Mouse (Mus musculus): ENCODE results near the gene Srpx2. TPM values are rescaled to one million over a fixed set of nuclear protein-coding genes. Genes with fewer than 3 reads are reported as not detected.

The Srpx2 gene
- total RNA-seq (2021) = 1 to 10 TPM; 2.5 to 4.4 TPM
- long read RNA-seq, experiment 1, partial matches to known transcripts = 1 of 6 reads
- long read RNA-seq, experiment 1, other reads (novel, unspliced or antisense) = 0 of 6 reads
- long read RNA-seq, experiment 2, partial matches to known transcripts = 0 of 5 reads
- long read RNA-seq, experiment 2, other reads (novel, unspliced or antisense) = 1 of 5 reads

GRCm38 (mm10) chrX:133908261-133908660 lies at the start of gene Srpx2:
TSS of gene Srpx2 (plus strand) at chrX:133908426.
- no peak for DNase-seq

GRCm38 (mm10) chrX:133869743-133870142 lies 38.5 kb upstream of the Srpx2 start:
- no peak for DNase-seq

- DNase-seq = no peak
These were observed 20.9 kb upstream of the Srpx2 start for GRCm38 (mm10) chrX:133887308-133887707.

- no peak for DNase-seq
These were observed 20.1 kb upstream of the Srpx2 start for GRCm38 (mm10) chrX:133888111-133888510.

- peak; percentile 84 for DNase-seq
These were observed 10.1 kb upstream of the Srpx2 start, which contains the start of gene Tspan6 for GRCm38 (mm10) chrX:133898014-133898542. TSS of gene Tspan6 (minus strand) at chrX:133898429.

GRCm38 (mm10) chrX:133911397-133912103 lies 3.3 kb downstream of the Srpx2 start:
- DNase-seq = peak; percentile 7

GRCm38 (mm10) chrX:133913006-133913405 lies 4.8 kb downstream of the Srpx2 start:
- DNase-seq = no peak

GRCm38 (mm10) chrX:133914219-133914618 lies 6.0 kb downstream of the Srpx2 start:
- no peak for DNase-seq

GRCm38 (mm10) chrX:133921187-133921586 lies 13.0 kb downstream of the Srpx2 start:
- DNase-seq = no peak

GRCm38 (mm10) chrX:133926760-133927159 lies 18.5 kb downstream of the Srpx2 start:
- no peak for DNase-seq

- DNase-seq = peak; percentile 31
These were observed 23.2 kb downstream of the Srpx2 start for GRCm38 (mm10) chrX:133931302-133932013.

- no peak for DNase-seq
These were observed 28.5 kb downstream of the Srpx2 start for GRCm38 (mm10) chrX:133936605-133937225.

GRCm38 (mm10) chrX:133939561-133939960 lies 31.3 kb downstream of the Srpx2 start:
- no peak for DNase-seq

GRCm38 (mm10) chrX:133947427-133947826 lies 39.2 kb downstream of the Srpx2 start:
- peak; percentile 51 for DNase-seq

GRCm38 (mm10) chrX:133954661-133955060 lies 46.4 kb downstream of the Srpx2 start:
- no peak for DNase-seq

GRCm38 (mm10) chrX:133960617-133961016 lies 52.4 kb downstream of the Srpx2 start:
- DNase-seq = no peak

GRCm38 (mm10) chrX:133964615-133965014 lies 56.4 kb downstream of the Srpx2 start:
- no peak for DNase-seq

- peak; percentile 69 for DNase-seq
These were observed 73.2 kb downstream of the Srpx2 start, which contains the start of gene Sytl4 for GRCm38 (mm10) chrX:133981231-133982002. TSS of gene Sytl4 (minus strand) at chrX:133981812.
